Mouse (Mus musculus) stomach, postnatal 0 days (tissue): ENCODE results near the gene Pkdcc. TPM values are rescaled to one million over a fixed set of nuclear protein-coding genes. Genes with fewer than 3 reads are reported as not detected.

ENCODE experiments used
- ATAC-seq: fragments of 200-750 bp; cut with Nextera tagmentation; 2 replicates; pipeline ENCODE4 v1.8.0; 2017; ENCODE audit not compliant: low FRiP score, low TSS enrichment
- DNase-seq: peaks from one replicate; pipeline ENCODE4 v3.0.0-alpha.2; 2016; ENCODE audit warnings: low spot score
- H3K27ac ChIP-seq: fragments of 300-500 bp; sonication (generic); replicated peaks from 2 replicates; pipeline ENCODE4 v1.5.1; 2014; ENCODE audit warnings: mild to moderate bottlenecking, control low read depth
- H3K27me3 ChIP-seq: fragments of 300-500 bp; sonication (generic); 2 replicates; pipeline ENCODE4 v1.6.1; 2014; ENCODE audit warnings: low read length; ENCODE audit not compliant: control insufficient read depth, insufficient read depth
- H3K36me3 ChIP-seq: fragments of 300-500 bp; sonication (generic); 2 replicates; pipeline ENCODE4 v1.6.1; 2014; ENCODE audit warnings: low read length, mixed read lengths; ENCODE audit not compliant: control insufficient read depth, insufficient read depth
- H3K4me1 ChIP-seq: fragments of 300-500 bp; sonication (generic); replicated peaks from 2 replicates; pipeline ENCODE4 v1.6.1; 2014; ENCODE audit warnings: antibody characterized with exemption; ENCODE audit not compliant: control insufficient read depth, insufficient read depth
- H3K4me2 ChIP-seq: fragments of 300-500 bp; sonication (generic); replicated peaks from 2 replicates; pipeline ENCODE4 v1.6.1; 2014; ENCODE audit warnings: low read depth, mild to moderate bottlenecking, control low read depth, moderate library complexity
- H3K4me3 ChIP-seq: fragments of 300-500 bp; sonication (generic); 2 replicates; pipeline ENCODE4 v1.5.1; 2014; ENCODE audit warnings: low read depth, low read length, control low read depth
- H3K9ac ChIP-seq: fragments of 300-500 bp; sonication (generic); 2 replicates; pipeline ENCODE4 v1.6.1; 2014; ENCODE audit warnings: mild to moderate bottlenecking, low read length, control low read depth, mixed read lengths
- H3K9me3 ChIP-seq: fragments of 300-500 bp; sonication (generic); 2 replicates; pipeline ENCODE4 v1.6.1; 2016; ENCODE audit warnings: low read length; ENCODE audit not compliant: control insufficient read depth
- CTCF ChIP-seq: IDR thresholded peaks from 2 replicates; pipeline ENCODE4 v1.5.1; 2016; ENCODE audit warnings: antibody characterized with exemption, low read depth, mild to moderate bottlenecking, moderate library complexity
- EP300 ChIP-seq: optimal IDR thresholded peaks from 2 replicates; pipeline ENCODE3; 2016; ENCODE audit warnings: antibody characterized with exemption
- WGBS: fragments of 180-500 bp; shearing (Covaris S2); extraction: QIAGEN DNeasy Blood & Tissue Kit; methylation state at CpG from one replicate; pipeline ENCODE4 v1.1.7; 2014; 5-methylcytosine and 5-hydroxymethylcytosine counted together
- polyA plus RNA-seq: library from polyadenylated mRNA; unstranded; fragments of >200 nt; fragmentation: Nextera tagmentation; extraction: Ambion mirVana; gene quantifications from 2 replicates; pipeline ENCODE4 v1.2.1, GENCODE M21; 2015

Gene Pkdcc
- polyA plus RNA-seq, 1 experiment from 2014 or later = 10.3 TPM

DNA sequence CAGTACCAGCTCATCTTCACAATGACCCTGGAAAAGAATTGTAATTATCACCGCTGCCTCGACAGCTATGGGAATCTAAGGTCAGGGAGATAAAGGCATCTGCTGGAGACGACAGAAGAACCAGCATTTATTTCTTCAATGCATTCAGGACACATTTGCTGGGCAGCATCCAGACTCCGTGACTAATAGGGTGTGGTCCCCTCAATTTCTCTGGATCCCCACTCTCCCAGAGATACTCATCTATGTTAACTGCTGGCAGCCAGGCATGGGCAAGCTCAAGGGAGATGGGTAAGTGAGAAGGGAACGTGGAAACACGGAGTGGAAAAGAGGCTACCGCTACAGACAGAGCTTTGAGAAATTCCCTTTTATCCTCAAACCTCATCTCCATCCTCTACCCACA, 34.0 kb upstream of the Pkdcc start:
- DNase-seq (no peak), ATAC-seq (no peak)
- H3K4me2 ChIP-seq = no peak overlapping the region
- no peaks in the 10 kb centered on the region for H3K9me3 ChIP-seq
- H3K9ac ChIP-seq = no peak overlapping the region
- H3K4me3 ChIP-seq = no peak overlapping the region
- H3K36me3 ChIP-seq = no peaks in the 10 kb centered on the region
- H3K27me3 ChIP-seq = no peaks in the 10 kb centered on the region
- TF ChIP-seq EP300 = no peak
- TF ChIP-seq CTCF = no peak
- H3K4me1 ChIP-seq = no peaks in the 10 kb centered on the region
- H3K27ac ChIP-seq = no peak overlapping the region
- WGBS = 68% methylated on average over 7 of the region's 7 CpGs

DNA sequence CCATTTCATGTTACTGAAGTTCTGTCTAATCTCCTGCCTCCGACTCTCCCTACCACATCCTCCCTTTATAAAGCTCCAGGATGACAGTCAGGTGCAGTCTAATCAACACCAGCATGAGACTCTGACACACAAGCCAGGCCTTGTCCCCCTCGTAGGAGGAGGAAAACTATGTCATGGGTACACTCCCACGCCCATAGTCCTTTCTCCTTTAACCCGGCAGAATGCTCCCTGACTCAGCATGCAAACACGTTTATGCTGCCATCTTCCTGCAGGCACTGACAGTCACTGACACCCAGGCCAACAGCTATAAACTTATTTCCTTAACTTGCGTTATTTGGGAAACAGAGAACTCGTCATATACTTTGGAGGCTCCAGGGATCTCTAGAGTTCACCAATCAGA, 33.5 kb upstream of the Pkdcc start:
- 60% methylated on average over 7 of the region's 7 CpGs for WGBS
- no peaks in the 10 kb centered on the region for H3K27me3 ChIP-seq

DNA sequence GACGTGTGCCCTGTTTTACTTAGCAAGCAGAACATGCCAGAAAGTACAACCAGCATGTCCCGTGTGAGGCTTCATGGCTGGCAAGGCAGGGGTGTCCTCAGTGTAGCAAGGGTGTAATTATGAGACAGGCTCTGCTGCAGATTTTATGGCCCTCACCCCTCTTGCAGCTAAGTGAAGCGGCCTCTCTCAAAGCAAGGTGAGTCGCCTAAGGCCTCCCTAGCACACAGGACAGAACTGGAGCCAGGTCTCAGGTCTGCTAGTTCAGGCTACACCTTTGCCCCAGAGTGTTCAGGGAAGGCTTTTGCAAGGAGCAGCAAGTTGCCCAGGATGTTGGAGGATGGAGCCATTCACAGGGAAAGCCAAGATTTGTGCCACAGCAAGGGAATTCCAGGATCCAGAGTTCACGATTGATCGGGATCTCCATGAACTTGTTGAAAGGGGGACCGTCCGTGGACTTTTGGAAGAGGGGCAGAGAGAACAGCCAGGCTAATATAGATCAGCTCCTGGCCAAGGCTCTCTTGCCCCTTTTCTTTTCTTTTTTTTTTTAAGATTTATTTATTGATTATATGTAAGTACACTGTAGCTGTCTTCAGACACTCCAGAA, 32.9 kb upstream of the Pkdcc start:
- no peak for TF ChIP-seq CTCF
- no peak for TF ChIP-seq EP300
- H3K4me3 ChIP-seq = no peak overlapping the region
- no peak for DNase-seq
- H3K36me3 ChIP-seq = no peaks in the 10 kb centered on the region
- no peaks in the 10 kb centered on the region for H3K9me3 ChIP-seq
- H3K27ac ChIP-seq = no peak overlapping the region
- 89% methylated on average over 8 of the region's 8 CpGs for WGBS
- H3K9ac ChIP-seq = no peak overlapping the region
- no peak overlapping the region for H3K4me2 ChIP-seq
- H3K27me3 ChIP-seq = no peaks in the 10 kb centered on the region
- H3K4me1 ChIP-seq = no peaks in the 10 kb centered on the region
- no peak for ATAC-seq

More for the DNA sequence above, 33.5 kb upstream of the Pkdcc start:
- Histone ChIP-seq H3K27ac (no peak overlapping the region), H3K9ac (no peak overlapping the region), H3K4me1 (no peaks in the 10 kb centered on the region), H3K4me3 (no peak overlapping the region), H3K9me3 (no peaks in the 10 kb centered on the region), H3K36me3 (no peaks in the 10 kb centered on the region), H3K4me2 (no peak overlapping the region)
- TF ChIP-seq CTCF = no peak
- TF ChIP-seq EP300 = no peak
- DNase-seq = no peak
- ATAC-seq = no peak

DNA sequence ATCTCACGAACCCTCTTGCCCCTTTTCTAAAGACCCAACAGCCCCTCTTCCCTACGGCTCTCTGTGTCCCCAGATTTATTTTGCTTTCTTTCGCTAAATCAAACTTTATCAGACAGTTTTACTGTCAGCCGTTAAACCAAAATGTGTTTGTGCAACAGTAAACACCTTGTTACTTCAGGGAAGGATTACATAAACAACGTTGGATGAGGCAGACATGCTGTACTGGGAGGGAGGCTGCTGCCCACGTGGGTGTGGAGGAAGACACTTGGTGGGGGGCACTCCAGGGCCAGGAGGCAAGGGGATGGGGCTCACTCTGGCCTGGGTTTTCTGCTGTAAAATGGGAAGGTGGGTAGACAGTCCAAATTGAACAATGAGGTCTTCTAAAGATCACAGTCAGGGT, 32.3 kb upstream of the Pkdcc start:
- H3K9me3 ChIP-seq = no peaks in the 10 kb centered on the region
- WGBS = 66% methylated on average over 6 of the region's 6 CpGs
- ATAC-seq (no peak), DNase-seq (no peak)
- no peak overlapping the region for H3K4me2 ChIP-seq
- TF ChIP-seq CTCF = no peak
- H3K27me3 ChIP-seq = no peaks in the 10 kb centered on the region
- no peaks in the 10 kb centered on the region for H3K4me1 ChIP-seq
- H3K27ac ChIP-seq = no peak overlapping the region
- no peak overlapping the region for H3K4me3 ChIP-seq
- H3K36me3 ChIP-seq = no peaks in the 10 kb centered on the region
- H3K9ac ChIP-seq = no peak overlapping the region

DNA sequence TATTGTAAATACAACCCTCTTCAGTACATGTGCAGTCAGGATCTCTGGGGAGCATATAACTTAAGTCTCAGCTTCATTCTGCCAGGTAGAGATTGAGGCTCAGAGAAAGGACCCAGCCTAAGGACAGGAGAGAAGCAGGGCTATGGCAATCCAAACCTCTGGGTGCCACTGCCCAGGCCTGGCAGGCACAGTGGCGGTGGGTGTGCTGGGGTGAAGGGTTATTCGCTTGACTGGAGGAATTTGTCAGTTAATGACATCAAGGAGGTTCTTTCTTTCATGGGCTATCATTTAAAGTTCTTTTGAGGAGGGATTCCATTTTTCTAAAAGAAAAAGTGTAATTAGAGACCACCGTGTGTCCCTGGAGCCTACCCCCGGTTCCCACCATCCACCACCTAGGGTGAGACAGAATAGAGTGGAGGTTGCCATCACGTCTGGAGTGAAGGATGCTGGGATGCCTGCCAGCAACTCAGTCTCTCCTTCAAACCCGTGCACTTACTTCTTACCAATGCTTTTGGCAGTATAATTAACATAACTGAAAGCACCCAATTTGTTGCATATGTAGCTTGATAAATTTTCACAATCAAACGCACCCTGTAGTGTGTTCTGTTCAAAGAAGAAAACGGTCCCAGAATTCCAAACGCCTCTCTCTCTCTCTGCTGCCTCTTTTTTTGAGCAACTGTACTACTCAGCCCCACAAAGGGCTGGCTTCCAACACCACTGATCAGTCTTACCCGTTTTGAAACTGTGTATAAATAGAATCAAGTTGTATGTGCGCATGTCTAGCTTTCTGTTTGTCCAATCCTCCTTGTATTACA, 27.1 kb upstream of the Pkdcc start:
- no peak for DNase-seq
- Histone ChIP-seq H3K27ac (no peak overlapping the region), H3K4me2 (no peak overlapping the region), H3K9me3 (no peaks in the 10 kb centered on the region), H3K27me3 (no peaks in the 10 kb centered on the region), H3K9ac (no peak overlapping the region), H3K4me1 (no peaks in the 10 kb centered on the region), H3K36me3 (no peaks in the 10 kb centered on the region), H3K4me3 (no peak overlapping the region)
- no peak for TF ChIP-seq CTCF
- TF ChIP-seq EP300 = no peak
- 43% methylated on average over 11 of the region's 11 CpGs for WGBS
- ATAC-seq = no peak

DNA sequence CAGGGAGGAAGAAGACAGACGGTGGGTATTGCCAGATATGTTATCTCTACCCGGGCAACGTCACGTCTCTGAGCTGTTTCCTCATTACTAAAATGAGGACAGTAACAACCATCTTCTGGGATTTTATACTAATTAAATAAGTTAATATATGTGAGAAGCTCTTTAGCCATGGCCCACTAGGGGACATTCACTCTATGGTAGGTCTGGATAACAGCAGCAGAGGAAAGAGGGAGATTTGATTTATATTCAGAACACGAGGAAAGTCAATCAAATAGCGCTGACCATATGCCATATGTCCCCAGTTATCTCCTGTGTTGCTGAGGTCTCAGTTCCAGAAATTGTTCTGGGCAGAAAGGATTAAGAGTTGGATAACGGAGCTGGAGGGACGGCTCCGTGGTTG, 24.3 kb upstream of the Pkdcc start:
- no peak overlapping the region for H3K4me3 ChIP-seq

More for the DNA sequence above, 24.3 kb upstream of the Pkdcc start:
- no peak overlapping the region for H3K9ac ChIP-seq
- no peaks in the 10 kb centered on the region for H3K4me1 ChIP-seq
- 84% methylated on average over 9 of the region's 9 CpGs for WGBS
- DNase-seq (no peak), ATAC-seq (no peak)
- H3K27ac ChIP-seq = no peak overlapping the region
- no peaks in the 10 kb centered on the region for H3K36me3 ChIP-seq
- no peak overlapping the region for H3K4me2 ChIP-seq
- no peaks in the 10 kb centered on the region for H3K9me3 ChIP-seq
- TF ChIP-seq CTCF (no peak), EP300 (no peak)
- H3K27me3 ChIP-seq = no peaks in the 10 kb centered on the region
